Mouse (Mus musculus): ENCODE results near the gene Rtn2. TPM values are rescaled to one million over a fixed set of nuclear protein-coding genes. Genes with fewer than 3 reads are reported as not detected.

The Rtn2 gene
- polyA plus RNA-seq, 1 experiment from 2014 or later = 0.09 TPM

GRCm38 (mm10) chr7:19301461-19302263 lies 19.2 kb downstream of the Rtn2 start:
- 18% methylated on average over 16 of the region's 16 CpGs for WGBS (ENCODE audit: missing documents)
- Histone ChIP-seq H3K4me3 (ENCODE audit: inconsistent target) (no peak overlapping the region), H3K36me3 (ENCODE audit: inconsistent target) (no peaks in the 10 kb centered on the region), H3K27ac (no peak overlapping the region), H3K79me2 (ENCODE audit: inconsistent target) (no peaks in the 10 kb centered on the region)

GRCm38 (mm10) chr7:19302264-19303045 lies 20.0 kb downstream of the Rtn2 start:
- Histone ChIP-seq H3K36me3 (ENCODE audit: inconsistent target) (no peaks in the 10 kb centered on the region), H3K27ac (no peak overlapping the region), H3K4me3 (ENCODE audit: inconsistent target) (no peak overlapping the region), H3K79me2 (ENCODE audit: inconsistent target) (no peaks in the 10 kb centered on the region)
- WGBS (ENCODE audit: missing documents) = 65% methylated on average over 13 of the region's 13 CpGs

- 84% methylated on average over 11 of the region's 12 CpGs for WGBS (ENCODE audit: missing documents)
- no peaks in the 10 kb centered on the region for H3K36me3 ChIP-seq (ENCODE audit: inconsistent target)
- H3K27ac ChIP-seq = no peak overlapping the region
- H3K79me2 ChIP-seq (ENCODE audit: inconsistent target) = no peaks in the 10 kb centered on the region
- H3K4me3 ChIP-seq (ENCODE audit: inconsistent target) = no peak overlapping the region
Observed at GRCm38 (mm10) chr7:19303046-19303305, 20.6 kb downstream of the Rtn2 start.

GRCm38 (mm10) chr7:19303770-19304169 lies 21.3 kb downstream of the Rtn2 start:
- Histone ChIP-seq H3K36me3 (ENCODE audit: inconsistent target) (no peaks in the 10 kb centered on the region), H3K4me3 (ENCODE audit: inconsistent target) (no peak overlapping the region), H3K79me2 (ENCODE audit: inconsistent target) (no peaks in the 10 kb centered on the region), H3K27ac (no peak overlapping the region)
- WGBS (ENCODE audit: missing documents) = 2% methylated on average over 16 of the region's 16 CpGs

GRCm38 (mm10) chr7:19304501-19305412 lies 22.3 kb downstream of the Rtn2 start:
- Histone ChIP-seq H3K27ac (no peak overlapping the region), H3K4me3 (ENCODE audit: inconsistent target) (no peak overlapping the region), H3K36me3 (ENCODE audit: inconsistent target) (no peaks in the 10 kb centered on the region), H3K79me2 (ENCODE audit: inconsistent target) (no peaks in the 10 kb centered on the region)
- 7% methylated on average over 47 of the region's 48 CpGs for WGBS (ENCODE audit: missing documents)

GRCm38 (mm10) chr7:19305413-19305735 lies 22.9 kb downstream of the Rtn2 start:
- Histone ChIP-seq H3K36me3 (ENCODE audit: inconsistent target) (no peaks in the 10 kb centered on the region), H3K79me2 (ENCODE audit: inconsistent target) (no peaks in the 10 kb centered on the region), H3K27ac (no peak overlapping the region), H3K4me3 (ENCODE audit: inconsistent target) (no peak overlapping the region)
- WGBS (ENCODE audit: missing documents) = 25% methylated on average over 6 of the region's 6 CpGs

GRCm38 (mm10) chr7:19305796-19306765 lies 23.7 kb downstream of the Rtn2 start:
- no peak overlapping the region for H3K4me3 ChIP-seq (ENCODE audit: inconsistent target)
- WGBS (ENCODE audit: missing documents) = 80% methylated on average over 16 of the region's 16 CpGs
- H3K79me2 ChIP-seq (ENCODE audit: inconsistent target) = no peaks in the 10 kb centered on the region
- H3K36me3 ChIP-seq (ENCODE audit: inconsistent target) = no peaks in the 10 kb centered on the region
- H3K27ac ChIP-seq = no peak overlapping the region

GRCm38 (mm10) chr7:19306819-19307738 lies 24.7 kb downstream of the Rtn2 start:
- Histone ChIP-seq H3K4me3 (ENCODE audit: inconsistent target) (no peak overlapping the region), H3K79me2 (ENCODE audit: inconsistent target) (no peaks in the 10 kb centered on the region), H3K27ac (no peak overlapping the region), H3K36me3 (ENCODE audit: inconsistent target) (no peaks in the 10 kb centered on the region)
- 84% methylated on average over 20 of the region's 25 CpGs for WGBS (ENCODE audit: missing documents)

- no peaks in the 10 kb centered on the region for H3K36me3 ChIP-seq (ENCODE audit: inconsistent target)
- WGBS (ENCODE audit: missing documents) = 7% methylated on average over 15 of the region's 18 CpGs
- H3K4me3 ChIP-seq (ENCODE audit: inconsistent target) = peak overlapping the region; percentile 63
- peak overlapping the region; percentile 54 for H3K27ac ChIP-seq
- H3K79me2 ChIP-seq (ENCODE audit: inconsistent target) = no peaks in the 10 kb centered on the region
Observed at GRCm38 (mm10) chr7:19307739-19308453, 25.5 kb downstream of the Rtn2 start.

- H3K4me3 ChIP-seq (ENCODE audit: inconsistent target) = peak overlapping the region; percentile 63
- 0% methylated on average over 52 of the region's 58 CpGs for WGBS (ENCODE audit: missing documents)
- H3K36me3 ChIP-seq (ENCODE audit: inconsistent target) = no peaks in the 10 kb centered on the region
- H3K27ac ChIP-seq = peak overlapping the region; percentile 54
- no peaks in the 10 kb centered on the region for H3K79me2 ChIP-seq (ENCODE audit: inconsistent target)
Observed at GRCm38 (mm10) chr7:19308454-19309277, 26.2 kb downstream of the Rtn2 start.

- H3K4me3 ChIP-seq (ENCODE audit: inconsistent target) = peak overlapping the region; percentile 63
- H3K79me2 ChIP-seq (ENCODE audit: inconsistent target) = no peaks in the 10 kb centered on the region
- H3K36me3 ChIP-seq (ENCODE audit: inconsistent target) = no peaks in the 10 kb centered on the region
- no peak overlapping the region for H3K27ac ChIP-seq
- 2% methylated on average over 46 of the region's 48 CpGs for WGBS (ENCODE audit: missing documents)
Observed at GRCm38 (mm10) chr7:19309278-19309883, 27.0 kb downstream of the Rtn2 start.
